Mouse (Mus musculus): ENCODE data around the gene Socs3. TPM values are rescaled to one million over a fixed set of nuclear protein-coding genes. Genes with fewer than 3 reads are reported as not detected.
A peak's percentile ranks its signal among the peaks of the same experiment; 100 is the strongest.

Gene Socs3
- polyA plus RNA-seq, 1 experiment from 2014 or later = 2.2 TPM

DNA sequence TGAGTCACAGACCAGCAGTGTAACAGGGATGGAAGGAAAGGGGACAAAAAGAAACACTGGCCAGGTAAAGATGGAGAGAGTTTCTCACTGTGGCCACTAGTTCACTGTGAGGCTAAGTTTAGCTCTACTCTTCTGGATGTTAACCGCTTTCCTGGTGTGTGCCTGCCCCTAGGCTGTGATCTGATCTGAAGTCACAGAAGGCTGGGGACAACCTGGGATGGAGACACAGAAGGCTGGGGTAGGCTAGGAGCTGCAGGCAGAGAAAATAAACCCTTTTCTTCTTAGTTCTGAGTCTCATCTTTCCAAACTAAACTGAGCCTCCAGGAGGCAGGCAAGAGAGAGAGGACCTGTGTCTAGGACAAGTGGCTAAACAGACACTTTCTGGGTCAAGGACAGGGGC lies 5.6 kb downstream of the Socs3 start:
- 24% methylated on average over 1 of the region's 1 CpGs for WGBS
- Histone ChIP-seq H3K4me3 (ENCODE audit: low read depth, low read length) (no peak overlapping the region), H3K4me2 (ENCODE audit: low read depth, low read length) (no peak overlapping the region; the same call in 1 of the 2 replicates), H3K4me1 (ENCODE audit: control insufficient read depth, insufficient read depth, low read length) (peaks cover 43% of the 10 kb centered on the region), H3K27me3 (ENCODE audit: control insufficient read depth, insufficient read depth, low read length) (peaks cover 12% of the 10 kb centered on the region), H3K27ac (ENCODE audit: low read depth, low read length) (no peak overlapping the region; the same call in 1 of the 2 replicates), H3K36me3 (ENCODE audit: control insufficient read depth, insufficient read depth, low read length) (no peaks in the 10 kb centered on the region), H3K9ac (replicated peaks; ENCODE audit: low read depth, low read length) (no peak overlapping the region), H3K9me3 (ENCODE audit: control insufficient read depth, low read length) (no peaks in the 10 kb centered on the region)
- ATAC-seq (ENCODE audit: low read depth) = no peak

DNA sequence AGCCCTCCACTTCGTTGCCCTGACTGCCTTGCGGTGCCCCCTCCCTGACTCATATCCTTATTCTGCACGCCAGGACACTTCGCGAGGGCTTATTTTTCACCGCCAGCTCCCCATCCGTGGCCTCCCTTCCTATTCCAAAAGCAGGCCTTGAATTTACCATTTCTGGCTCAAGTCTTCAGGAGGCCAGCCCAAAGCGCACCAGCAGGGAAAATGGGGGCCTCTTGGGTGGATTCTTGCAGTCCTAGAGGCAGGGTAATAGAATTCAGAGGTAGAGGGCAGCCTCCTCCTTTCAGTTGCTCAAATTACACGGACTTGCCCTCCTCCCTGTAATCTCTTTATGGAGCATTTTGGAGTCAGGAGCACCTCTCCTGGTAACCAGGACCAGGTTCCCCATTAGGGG lies 6.0 kb downstream of the Socs3 start:
- H3K4me1 ChIP-seq (ENCODE audit: control insufficient read depth, insufficient read depth, low read length) = peaks cover 43% of the 10 kb centered on the region
- 0% methylated on average over 9 of the region's 9 CpGs for WGBS
- H3K9ac ChIP-seq (replicated peaks; ENCODE audit: low read depth, low read length) = 0 out of 2 replicates have a peak overlapping the region, but pooled peaks have one; percentile 39

DNA sequence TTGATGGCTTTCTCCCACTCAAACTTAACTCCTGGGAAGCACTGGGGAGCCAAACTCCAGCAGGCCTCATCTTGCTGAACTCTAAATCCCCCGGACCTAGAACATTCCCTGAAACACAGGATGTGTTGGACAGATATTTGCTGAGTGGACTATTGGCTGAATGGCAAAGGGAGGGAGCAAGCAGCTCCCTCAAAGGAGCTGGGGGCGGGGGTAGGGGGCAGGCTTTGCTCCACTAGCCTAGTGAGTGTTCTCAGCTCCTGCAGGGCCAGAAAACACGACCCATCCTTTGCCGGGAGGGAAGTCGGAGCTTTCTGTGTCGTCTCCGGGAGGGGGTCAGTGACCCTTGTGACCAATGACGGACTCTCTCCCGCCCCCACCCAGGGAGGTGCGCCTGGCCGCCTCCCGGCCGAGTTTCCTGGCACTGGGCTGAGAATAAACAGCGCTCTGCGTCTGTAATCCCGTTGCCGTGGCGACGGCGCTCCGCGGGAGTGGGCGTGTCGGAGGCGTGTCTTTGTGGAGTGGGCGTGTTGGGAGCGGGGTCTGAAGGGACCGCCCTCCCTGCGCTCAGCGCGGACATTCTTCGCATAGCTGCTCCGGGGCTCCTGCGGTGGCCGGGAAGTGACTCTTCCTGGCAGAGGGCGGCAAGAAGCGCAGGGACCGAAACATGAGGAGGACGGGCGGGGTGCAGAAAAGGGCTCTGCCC lies 6.6 kb downstream of the Socs3 start:
- Histone ChIP-seq H3K4me3 (ENCODE audit: low read depth, low read length) (peak overlapping the region; percentile 28), H3K4me2 (ENCODE audit: low read depth, low read length) (peak overlapping the region; percentile 67), H3K9me3 (ENCODE audit: control insufficient read depth, low read length) (no peaks in the 10 kb centered on the region), H3K27ac (ENCODE audit: low read depth, low read length) (peak overlapping the region; percentile 22; the same call in 1 of the 2 replicates), H3K36me3 (ENCODE audit: control insufficient read depth, insufficient read depth, low read length) (no peaks in the 10 kb centered on the region), H3K9ac (replicated peaks; ENCODE audit: low read depth, low read length) (peak overlapping the region; percentile 39; the same call in 1 of the 2 replicates), H3K27me3 (ENCODE audit: control insufficient read depth, insufficient read depth, low read length) (peaks cover 12% of the 10 kb centered on the region), H3K4me1 (ENCODE audit: control insufficient read depth, insufficient read depth, low read length) (peaks cover 39% of the 10 kb centered on the region)
- ATAC-seq (ENCODE audit: low read depth) = peak; percentile 90
- under 1% methylated on average over 40 of the region's 40 CpGs for WGBS

More for the DNA sequence above, 6.0 kb downstream of the Socs3 start:
- H3K4me3 ChIP-seq (ENCODE audit: low read depth, low read length) = peak overlapping the region; percentile 28
- ATAC-seq (ENCODE audit: low read depth) = no peak
- H3K36me3 ChIP-seq (ENCODE audit: control insufficient read depth, insufficient read depth, low read length) = no peaks in the 10 kb centered on the region
- H3K27ac ChIP-seq (ENCODE audit: low read depth, low read length) = no peak overlapping the region
- H3K4me2 ChIP-seq (ENCODE audit: low read depth, low read length) = peak overlapping the region; percentile 67
- H3K9me3 ChIP-seq (ENCODE audit: control insufficient read depth, low read length) = no peaks in the 10 kb centered on the region
- peaks cover 12% of the 10 kb centered on the region for H3K27me3 ChIP-seq (ENCODE audit: control insufficient read depth, insufficient read depth, low read length)

DNA sequence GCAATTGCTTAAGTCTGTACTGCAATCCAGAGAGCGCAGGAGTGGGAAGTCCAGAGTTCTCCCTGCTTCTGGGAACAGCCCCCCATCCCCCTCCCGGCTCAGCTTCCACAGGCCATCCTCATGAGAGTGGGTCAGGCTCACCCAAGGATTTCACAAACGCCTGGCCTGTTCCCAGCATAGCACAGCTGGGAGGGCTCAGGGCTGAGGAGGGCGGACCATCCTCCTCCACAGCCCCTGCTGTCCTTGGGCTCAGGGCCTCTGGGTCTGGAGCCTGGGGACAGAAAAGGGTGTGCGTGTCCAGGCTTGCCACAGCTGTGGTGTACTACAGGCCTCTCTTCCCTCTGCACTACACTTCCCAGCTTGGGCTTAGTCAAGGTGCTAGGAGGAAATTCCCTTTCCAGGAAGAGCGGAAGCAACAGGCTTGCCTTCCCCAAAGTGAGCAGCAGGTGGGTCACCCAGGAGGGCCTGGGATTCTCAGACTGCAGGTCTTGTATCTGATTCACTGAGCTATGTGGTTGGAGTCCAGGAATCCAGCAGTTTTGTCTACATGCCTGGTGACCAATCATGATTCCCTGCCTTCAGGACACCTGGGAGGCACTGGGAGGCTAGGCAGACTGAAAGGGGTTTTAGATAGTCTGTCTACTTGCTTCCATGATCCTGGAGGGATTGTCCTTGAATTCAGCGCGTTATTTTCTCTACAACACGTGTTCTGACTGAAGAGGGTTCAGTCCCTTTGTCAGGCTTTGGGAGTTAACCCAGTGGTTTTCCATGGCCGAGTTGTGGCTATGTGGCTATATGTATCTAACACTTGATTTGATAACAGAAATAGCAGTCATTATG lies 7.4 kb downstream of the Socs3 start:
- H3K4me1 ChIP-seq (ENCODE audit: control insufficient read depth, insufficient read depth, low read length) = peaks cover 35% of the 10 kb centered on the region
- 39% methylated on average over 10 of the region's 10 CpGs for WGBS
- peak overlapping the region; percentile 3; the same call in 1 of the 2 replicates for H3K27ac ChIP-seq (ENCODE audit: low read depth, low read length)
- ATAC-seq (ENCODE audit: low read depth) = no peak
- H3K4me2 ChIP-seq (ENCODE audit: low read depth, low read length) = peak overlapping the region; percentile 67; the same call in 1 of the 2 replicates
- H3K27me3 ChIP-seq (ENCODE audit: control insufficient read depth, insufficient read depth, low read length) = peaks cover 12% of the 10 kb centered on the region
- no peaks in the 10 kb centered on the region for H3K9me3 ChIP-seq (ENCODE audit: control insufficient read depth, low read length)
- H3K36me3 ChIP-seq (ENCODE audit: control insufficient read depth, insufficient read depth, low read length) = no peaks in the 10 kb centered on the region
- no peak overlapping the region for H3K9ac ChIP-seq (replicated peaks; ENCODE audit: low read depth, low read length)
- no peak overlapping the region for H3K4me3 ChIP-seq (ENCODE audit: low read depth, low read length)

DNA sequence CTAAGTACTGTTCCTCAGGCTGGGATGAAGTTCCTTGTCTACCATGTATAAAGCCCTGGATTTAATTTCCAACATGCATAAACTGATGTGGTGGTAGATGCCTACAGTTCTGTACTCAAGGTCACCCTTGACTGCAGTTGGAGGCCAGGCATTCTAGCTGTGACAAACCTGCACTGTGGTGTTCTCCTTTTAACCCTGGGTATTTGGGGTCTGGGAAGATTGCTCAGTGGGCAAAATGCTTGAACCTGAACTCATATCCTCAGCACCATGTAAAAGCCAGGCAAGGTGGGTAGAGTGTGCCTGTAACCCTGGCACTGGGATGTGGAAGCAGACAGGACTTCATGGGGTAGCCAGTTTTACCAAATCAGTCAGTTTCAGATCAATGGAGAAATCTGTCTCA lies 9.2 kb downstream of the Socs3 start:
- Histone ChIP-seq H3K9me3 (ENCODE audit: control insufficient read depth, low read length) (no peaks in the 10 kb centered on the region), H3K27ac (ENCODE audit: low read depth, low read length) (no peak overlapping the region), H3K36me3 (ENCODE audit: control insufficient read depth, insufficient read depth, low read length) (no peaks in the 10 kb centered on the region), H3K27me3 (ENCODE audit: control insufficient read depth, insufficient read depth, low read length) (peaks cover 6% of the 10 kb centered on the region; the same call in 1 of the 2 replicates), H3K9ac (replicated peaks; ENCODE audit: low read depth, low read length) (no peak overlapping the region), H3K4me2 (ENCODE audit: low read depth, low read length) (no peak overlapping the region), H3K4me3 (ENCODE audit: low read depth, low read length) (no peak overlapping the region), H3K4me1 (ENCODE audit: control insufficient read depth, insufficient read depth, low read length) (peaks cover 21% of the 10 kb centered on the region)
- ATAC-seq (ENCODE audit: low read depth) = no peak

DNA sequence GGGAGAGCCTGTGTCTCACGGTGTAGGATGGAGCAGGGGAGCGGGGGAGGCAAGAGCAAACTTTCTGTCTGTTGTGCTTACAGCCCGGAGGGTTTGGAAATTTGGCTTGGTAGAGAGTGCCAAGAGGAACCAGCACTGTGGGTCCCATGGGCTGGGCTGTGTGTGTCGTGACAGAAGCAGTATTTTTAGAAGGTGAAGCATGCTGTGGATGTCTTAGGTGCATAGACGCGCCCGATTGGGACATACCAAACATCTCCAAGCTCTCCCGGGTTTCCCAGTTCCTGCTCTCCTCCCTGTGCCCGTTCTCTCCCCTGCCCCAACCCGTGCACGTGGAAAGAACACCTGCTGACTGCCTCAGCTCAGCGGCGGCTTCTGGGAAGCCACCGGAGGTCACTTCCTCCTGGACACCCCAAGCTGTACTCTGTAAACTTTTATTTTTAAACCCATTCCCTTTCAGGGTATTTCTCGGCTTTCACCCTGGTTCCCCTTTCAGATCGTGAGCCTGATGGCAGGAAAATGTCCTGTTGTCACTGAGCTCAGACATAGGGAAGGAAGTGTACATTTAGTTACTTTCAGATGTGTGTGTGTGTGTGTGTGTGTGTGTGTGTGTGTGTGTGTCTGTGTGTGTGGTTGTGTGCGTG lies 10.0 kb downstream of the Socs3 start:
- no peak for ATAC-seq (ENCODE audit: low read depth)
- Histone ChIP-seq H3K27me3 (ENCODE audit: control insufficient read depth, insufficient read depth, low read length) (peaks cover under 1% of the 10 kb centered on the region; the same call in 1 of the 2 replicates), H3K9me3 (ENCODE audit: control insufficient read depth, low read length) (no peaks in the 10 kb centered on the region), H3K4me3 (ENCODE audit: low read depth, low read length) (no peak overlapping the region), H3K4me2 (ENCODE audit: low read depth, low read length) (no peak overlapping the region), H3K27ac (ENCODE audit: low read depth, low read length) (no peak overlapping the region), H3K9ac (replicated peaks; ENCODE audit: low read depth, low read length) (no peak overlapping the region), H3K4me1 (ENCODE audit: control insufficient read depth, insufficient read depth, low read length) (peaks cover 17% of the 10 kb centered on the region), H3K36me3 (ENCODE audit: control insufficient read depth, insufficient read depth, low read length) (no peaks in the 10 kb centered on the region)
- 60% methylated on average over 17 of the region's 17 CpGs for WGBS

DNA sequence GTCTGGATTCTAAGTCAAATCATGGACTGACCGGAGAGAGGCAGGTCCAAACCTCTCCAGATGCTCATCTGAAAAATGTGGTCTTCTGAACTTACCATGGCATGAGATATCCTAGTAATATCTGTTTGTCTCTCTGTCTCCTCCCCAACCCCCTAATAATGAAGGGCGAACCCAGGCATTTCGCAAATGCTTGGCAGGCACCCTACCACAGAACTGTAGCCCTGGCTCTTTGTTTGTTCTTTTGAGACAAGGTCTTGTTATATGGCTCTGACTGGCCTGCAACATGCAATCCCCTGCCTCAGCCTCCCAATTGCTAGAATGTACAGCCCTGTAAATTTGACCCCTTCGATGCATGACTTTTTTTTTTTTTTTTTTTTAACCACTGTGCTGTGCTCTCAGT lies 10.7 kb downstream of the Socs3 start:
- H3K4me1 ChIP-seq (ENCODE audit: control insufficient read depth, insufficient read depth, low read length) = peaks cover 15% of the 10 kb centered on the region
- 95% methylated on average over 4 of the region's 4 CpGs for WGBS

DNA sequence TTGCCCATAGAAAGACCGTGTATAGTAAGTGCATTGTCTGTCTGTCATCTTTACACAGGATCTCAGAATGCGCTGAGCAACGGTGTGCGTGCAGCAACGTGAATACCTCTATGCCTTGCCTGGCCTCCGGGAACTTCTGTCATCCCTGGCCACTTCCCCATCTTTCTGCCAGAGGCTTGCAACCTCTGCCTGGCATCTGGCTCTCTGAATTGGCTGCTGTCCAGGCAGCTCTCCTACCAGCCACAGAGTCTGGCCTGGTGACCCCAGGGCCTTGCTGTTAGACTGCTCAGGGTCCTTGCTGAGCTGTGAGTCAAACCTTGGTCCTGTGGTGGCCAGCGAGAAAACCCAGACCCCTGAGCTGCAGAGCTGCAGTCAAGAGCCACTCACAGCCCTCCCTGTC lies 11.7 kb downstream of the Socs3 start:
- peaks cover 7% of the 10 kb centered on the region for H3K4me1 ChIP-seq (ENCODE audit: control insufficient read depth, insufficient read depth, low read length)
- H3K4me3 ChIP-seq (ENCODE audit: low read depth, low read length) = no peak overlapping the region
- H3K36me3 ChIP-seq (ENCODE audit: control insufficient read depth, insufficient read depth, low read length) = no peaks in the 10 kb centered on the region
- no peak for ATAC-seq (ENCODE audit: low read depth)
- H3K4me2 ChIP-seq (ENCODE audit: low read depth, low read length) = no peak overlapping the region
- no peaks in the 10 kb centered on the region for H3K9me3 ChIP-seq (ENCODE audit: control insufficient read depth, low read length)
- no peaks in the 10 kb centered on the region for H3K27me3 ChIP-seq (ENCODE audit: control insufficient read depth, insufficient read depth, low read length)
- no peak overlapping the region for H3K27ac ChIP-seq (ENCODE audit: low read depth, low read length)
- WGBS = 69% methylated on average over 7 of the region's 7 CpGs
- H3K9ac ChIP-seq (replicated peaks; ENCODE audit: low read depth, low read length) = no peak overlapping the region

More for the DNA sequence above, 10.7 kb downstream of the Socs3 start:
- Histone ChIP-seq H3K9ac (replicated peaks; ENCODE audit: low read depth, low read length) (no peak overlapping the region), H3K27ac (ENCODE audit: low read depth, low read length) (no peak overlapping the region), H3K27me3 (ENCODE audit: control insufficient read depth, insufficient read depth, low read length) (no peaks in the 10 kb centered on the region), H3K4me3 (ENCODE audit: low read depth, low read length) (no peak overlapping the region), H3K4me2 (ENCODE audit: low read depth, low read length) (no peak overlapping the region), H3K36me3 (ENCODE audit: control insufficient read depth, insufficient read depth, low read length) (no peaks in the 10 kb centered on the region), H3K9me3 (ENCODE audit: control insufficient read depth, low read length) (no peaks in the 10 kb centered on the region)
- ATAC-seq (ENCODE audit: low read depth) = no peak
